Mouse (Mus musculus) liver, adult 2 months (tissue): ENCODE data around the gene Castor2. TPM values are rescaled to one million over a fixed set of nuclear protein-coding genes. Genes with fewer than 3 reads are reported as not detected.
A peak's percentile ranks its signal among the peaks of the same experiment; 100 is the strongest.

Experiments used
- DNase-seq: peaks from one replicate; pipeline ENCODE4 v3.0.0-alpha.2; 2011; ENCODE audit warnings: low read depth, low spot score; ENCODE audit errors: extremely low read depth
- H3K27ac ChIP-seq: fragments of 200-500 bp; replicated peaks from 2 replicates; pipeline ENCODE4 v1.5.1; 2012; ENCODE audit warnings: low read depth, mild to moderate bottlenecking, control low read depth, inconsistent platforms, low read length; ENCODE audit not compliant: insufficient read depth
- H3K27me3 ChIP-seq: fragments of 200-500 bp; 2 replicates; pipeline ENCODE4 v1.6.1; 2012; ENCODE audit warnings: mild to moderate bottlenecking, moderate library complexity, low read length, inconsistent platforms; ENCODE audit not compliant: control insufficient read depth, insufficient read depth
- H3K36me3 ChIP-seq: fragments of 200-500 bp; 2 replicates; pipeline ENCODE4 v1.6.1; 2012; ENCODE audit warnings: low read length, inconsistent platforms; ENCODE audit not compliant: control insufficient read depth, insufficient read depth
- H3K4me1 ChIP-seq: fragments of 200-500 bp; 2 replicates; pipeline ENCODE4 v1.6.1; 2011; ENCODE audit warnings: low read length; ENCODE audit not compliant: control insufficient read depth, insufficient read depth
- H3K4me3 ChIP-seq: fragments of 200-500 bp; 2 replicates; pipeline ENCODE4 v1.5.1; 2011; ENCODE audit warnings: low read depth, mild to moderate bottlenecking, control low read depth, low read length, moderate library complexity; ENCODE audit not compliant: insufficient read depth
- H3K79me2 ChIP-seq: fragments of 200-500 bp; 2 replicates; pipeline ENCODE4 v1.6.1; 2012; ENCODE audit warnings: inconsistent platforms, mild to moderate bottlenecking, low read length, moderate library complexity; ENCODE audit not compliant: control insufficient read depth, insufficient read depth
- H3K9ac ChIP-seq: fragments of 200-500 bp; 2 replicates; pipeline ENCODE4 v1.6.1; 2012; ENCODE audit warnings: low read depth, mild to moderate bottlenecking, control low read depth, inconsistent platforms, low read length
- CTCF ChIP-seq: fragments of 200-500 bp; IDR thresholded peaks from 2 replicates; pipeline ENCODE4 v1.5.1; 2011; ENCODE audit warnings: low read depth, low read length, control low read depth
- POLR2A ChIP-seq: fragments of 200-500 bp; IDR thresholded peaks from 2 replicates; pipeline ENCODE4 v1.6.1; 2011; ENCODE audit warnings: low read length, control low read depth; ENCODE audit not compliant: insufficient read depth; ENCODE audit errors: extremely low read depth
- WGBS: fragments of 180-500 bp; shearing (Covaris S2); methylation state at CpG from one replicate; pipeline ENCODE4 v1.1.7; 2018; 5-methylcytosine and 5-hydroxymethylcytosine counted together
- polyA plus RNA-seq: library from polyadenylated mRNA; depleted of rRNA; stranded (reverse); fragments of >200 nt; gene quantifications from 2 replicates; pipeline ENCODE4 v1.2.3, GENCODE M21; 2012
- total RNA-seq: library from RNA; depleted of rRNA; stranded (reverse); fragments of >200 nt; gene quantifications from 2 replicates; pipeline ENCODE4 v1.2.3, GENCODE M21; 2014

The Castor2 gene
- total and polyA plus RNA-seq, 2 experiments, result 0.28 to 0.97 TPM

- no peaks in the 10 kb centered on the region for H3K79me2 ChIP-seq
- no peak overlapping the region for H3K4me3 ChIP-seq
- TF ChIP-seq CTCF (no peak), POLR2A (no peak)
- no peak overlapping the region for H3K9ac ChIP-seq
- H3K27me3 ChIP-seq, result no peaks in the 10 kb centered on the region
- WGBS, result 33% methylated on average over 9 of the region's 9 CpGs
- no peaks in the 10 kb centered on the region for H3K36me3 ChIP-seq
- H3K27ac ChIP-seq, result no peak overlapping the region
- DNase-seq, result peak; percentile 70
- H3K4me1 ChIP-seq, result no peaks in the 10 kb centered on the region
Observed at GRCm38 (mm10) chr5:134121138-134121892, 21.8 kb downstream of the Castor2 start.

GRCm38 (mm10) chr5:134121893-134122259, 22.4 kb downstream of the Castor2 start:
- H3K27me3 ChIP-seq, result no peaks in the 10 kb centered on the region
- H3K36me3 ChIP-seq, result no peaks in the 10 kb centered on the region
- no peak for DNase-seq
- H3K27ac ChIP-seq, result no peak overlapping the region
- 79% methylated on average over 4 of the region's 4 CpGs for WGBS
- no peaks in the 10 kb centered on the region for H3K4me1 ChIP-seq
- H3K79me2 ChIP-seq, result no peaks in the 10 kb centered on the region
- no peak overlapping the region for H3K4me3 ChIP-seq
- TF ChIP-seq CTCF (no peak), POLR2A (no peak)
- no peak overlapping the region for H3K9ac ChIP-seq

- H3K9ac ChIP-seq, result no peak overlapping the region
- TF ChIP-seq CTCF, result no peak
- no peaks in the 10 kb centered on the region for H3K4me1 ChIP-seq
- DNase-seq, result no peak
- H3K27ac ChIP-seq, result no peak overlapping the region
- no peak overlapping the region for H3K4me3 ChIP-seq
- no peaks in the 10 kb centered on the region for H3K27me3 ChIP-seq
- no peaks in the 10 kb centered on the region for H3K36me3 ChIP-seq
- WGBS, result 91% methylated on average over 6 of the region's 6 CpGs
- no peaks in the 10 kb centered on the region for H3K79me2 ChIP-seq
Observed at GRCm38 (mm10) chr5:134123846-134124245, 24.3 kb downstream of the Castor2 start.

- Histone ChIP-seq H3K4me3 (no peak overlapping the region), H3K79me2 (no peaks in the 10 kb centered on the region), H3K9ac (no peak overlapping the region), H3K27ac (no peak overlapping the region), H3K36me3 (no peaks in the 10 kb centered on the region), H3K4me1 (no peaks in the 10 kb centered on the region), H3K27me3 (no peaks in the 10 kb centered on the region)
- TF ChIP-seq CTCF, result no peak
- 90% methylated on average over 2 of the region's 2 CpGs for WGBS
- DNase-seq, result no peak
Observed at GRCm38 (mm10) chr5:134126232-134126631, 26.7 kb downstream of the Castor2 start.

- Histone ChIP-seq H3K4me3 (no peak overlapping the region), H3K36me3 (no peaks in the 10 kb centered on the region), H3K27ac (no peak overlapping the region), H3K4me1 (no peaks in the 10 kb centered on the region), H3K27me3 (no peaks in the 10 kb centered on the region), H3K9ac (no peak overlapping the region), H3K79me2 (no peaks in the 10 kb centered on the region)
- DNase-seq, result no peak
- WGBS, result 64% methylated on average over 4 of the region's 4 CpGs
- TF ChIP-seq POLR2A (no peak), CTCF (no peak)
Observed at GRCm38 (mm10) chr5:134131586-134131985, 32.1 kb downstream of the Castor2 start.

- Histone ChIP-seq H3K9ac (no peak overlapping the region), H3K4me3 (no peak overlapping the region), H3K4me1 (no peaks in the 10 kb centered on the region), H3K27ac (no peak overlapping the region), H3K36me3 (no peaks in the 10 kb centered on the region), H3K27me3 (no peaks in the 10 kb centered on the region), H3K79me2 (no peaks in the 10 kb centered on the region)
- DNase-seq, result no peak
- no peak for TF ChIP-seq CTCF
- TF ChIP-seq POLR2A, result no peak
- 90% methylated on average over 12 of the region's 12 CpGs for WGBS
Observed at GRCm38 (mm10) chr5:134136022-134136421, 36.5 kb downstream of the Castor2 start.
